Mouse (Mus musculus) spleen, adult 2 months (tissue): ENCODE measurements around the gene Cln6.

ENCODE experiments used
- CTCF ChIP-seq: fragments of 200-500 bp; IDR thresholded peaks from 2 replicates; pipeline ENCODE4 v1.5.1; 2011; ENCODE audit warnings: mild to moderate bottlenecking, inconsistent platforms; ENCODE audit not compliant: insufficient read depth, insufficient read length, insufficient replicate concordance; ENCODE audit errors: extremely low read depth
- POLR2A ChIP-seq: fragments of 200-500 bp; IDR thresholded peaks from 2 replicates; pipeline ENCODE4 v1.6.1; 2011; ENCODE audit warnings: low read depth, low read length, inconsistent platforms

- TF ChIP-seq CTCF (no peak), POLR2A (no peak)
These were observed 974 bp upstream of the Cln6 start for GRCm38 (mm10) chr9:62837611-62838010.
